Mouse (Mus musculus): ENCODE data around the gene Capn1.

- TF ChIP-seq CTCF (IDR thresholded peaks at IDR 0.05; ENCODE audit: low read depth) (no peak), EP300 (optimal IDR thresholded peaks at IDR 0.05) (no peak)
Measured at GRCm38 (mm10) chr19:5975112-5975511, 40.6 kb downstream of the Capn1 start.

All from stomach, postnatal 0 days (tissue).